Mouse (Mus musculus) ES-E14 (cell line): ENCODE measurements around the gene Astn2.

Experiments used
- HCFC1 ChIP-seq: IDR thresholded peaks from 2 replicates; pipeline ENCODE4 v1.6.1; 2012; ENCODE audit warnings: low read length, inconsistent platforms, borderline replicate concordance; ENCODE audit not compliant: insufficient read depth
- ZC3H11A ChIP-seq: IDR thresholded peaks from 2 replicates; pipeline ENCODE4 v1.6.1; 2012; ENCODE audit warnings: low read depth, mild to moderate bottlenecking, inconsistent platforms, low read length, borderline replicate concordance
- ZNF384 ChIP-seq: IDR thresholded peaks from 2 replicates; pipeline ENCODE4 v1.6.1; 2012; ENCODE audit warnings: low read depth, low read length, inconsistent platforms

- no peak for TF ChIP-seq ZNF384
- TF ChIP-seq ZC3H11A: no peak
- TF ChIP-seq HCFC1: no peak
Measured at GRCm38 (mm10) chr4:66431256-66431655, 26.8 kb upstream of the Astn2 start.
